Mouse (Mus musculus): ENCODE measurements around the gene Col8a1. TPM values are rescaled to one million over a fixed set of nuclear protein-coding genes. Genes with fewer than 3 reads are reported as not detected.

Col8a1 gene
- total RNA-seq, 2 experiments from 2014 or later: 0.74 to 0.80 TPM

Other genes with a start within 250 kb of the Col8a1 start
- 10 to 100 TPM; 13.5 to 17.0 TPM for gene Cmss1, start 147.9 kb downstream of the Col8a1 start, total RNA-seq (2021)

Data from layer of hippocampus, postnatal 25 days (tissue).